Mouse (Mus musculus): ENCODE results near the gene En1. TPM values are rescaled to one million over a fixed set of nuclear protein-coding genes. Genes with fewer than 3 reads are reported as not detected.

The En1 gene
- polyA plus RNA-seq, 1 experiment from 2014 or later: 0.30 TPM

DNA sequence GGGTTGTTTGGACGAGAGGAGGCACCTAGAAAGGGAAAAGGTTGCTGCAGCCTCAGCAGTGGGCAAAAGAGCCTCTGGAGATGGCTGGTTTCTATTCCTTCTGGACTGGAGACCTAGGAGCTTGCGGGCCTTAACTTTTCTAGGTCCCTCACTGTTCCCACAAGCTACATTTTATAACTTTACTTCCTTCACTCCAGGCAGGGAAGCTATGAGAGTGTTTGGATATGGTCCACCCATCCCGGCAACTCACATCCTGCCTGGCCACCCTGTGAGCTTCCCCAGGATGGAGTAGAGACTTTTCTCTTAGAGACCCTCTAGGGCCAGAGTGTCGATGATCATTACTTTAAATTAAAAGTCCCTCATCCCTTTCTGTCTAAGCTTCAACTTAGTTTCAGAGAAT, 13.3 kb downstream of the En1 start:
- DNase-seq (ENCODE audit: low spot score): no peak
- H3K27ac ChIP-seq (replicated peaks): no peak overlapping the region
- 3% methylated on average over 4 of the region's 4 CpGs for WGBS
- peaks cover 8% of the 10 kb centered on the region for H3K4me1 ChIP-seq
- H3K36me3 ChIP-seq (replicated peaks): no peaks in the 10 kb centered on the region
- no peak overlapping the region for H3K4me3 ChIP-seq
- H3K27me3 ChIP-seq (replicated peaks; ENCODE audit: low read depth, poor library complexity, severe bottlenecking): peaks cover 100% of the 10 kb centered on the region
- H3K9me3 ChIP-seq: no peaks in the 10 kb centered on the region

DNA sequence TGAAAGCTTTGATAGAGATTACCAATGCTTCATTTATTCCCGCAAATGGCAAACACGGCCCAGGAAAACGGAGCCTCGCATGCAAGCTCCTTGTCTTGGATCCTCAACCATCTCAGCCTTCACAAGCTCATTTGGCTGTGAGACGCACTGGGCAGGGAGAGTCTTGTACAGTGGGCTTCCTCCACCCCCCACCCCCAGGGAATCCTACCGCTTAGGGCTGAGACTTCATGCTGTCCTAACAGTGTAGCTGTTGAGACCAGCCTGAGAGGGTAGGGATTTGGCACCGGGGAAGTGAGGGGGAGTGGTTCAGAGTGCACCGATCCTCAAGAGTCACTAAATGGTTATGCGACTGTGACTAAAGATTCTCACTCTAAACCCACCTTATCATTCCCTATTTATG, 13.7 kb downstream of the En1 start:
- Histone ChIP-seq H3K27me3 (replicated peaks; ENCODE audit: low read depth, poor library complexity, severe bottlenecking) (peaks cover 100% of the 10 kb centered on the region), H3K36me3 (replicated peaks) (no peaks in the 10 kb centered on the region), H3K27ac (replicated peaks) (no peak overlapping the region), H3K9me3 (no peaks in the 10 kb centered on the region), H3K4me3 (no peak overlapping the region), H3K4me1 (peaks cover 8% of the 10 kb centered on the region)
- DNase-seq (ENCODE audit: low spot score): no peak
- 1% methylated on average over 9 of the region's 9 CpGs for WGBS

GRCm38 (mm10) chr1:120621383-120621782, 19.2 kb downstream of the En1 start:
- WGBS: 35% methylated on average over 5 of the region's 5 CpGs
- Histone ChIP-seq H3K36me3 (replicated peaks) (no peaks in the 10 kb centered on the region), H3K4me3 (no peak overlapping the region), H3K27me3 (replicated peaks; ENCODE audit: low read depth, poor library complexity, severe bottlenecking) (peaks cover 96% of the 10 kb centered on the region), H3K4me1 (no peaks in the 10 kb centered on the region), H3K27ac (replicated peaks) (no peak overlapping the region), H3K9me3 (no peaks in the 10 kb centered on the region)
- no peak for DNase-seq (ENCODE audit: low spot score)

GRCm38 (mm10) chr1:120626930-120627621, 24.9 kb downstream of the En1 start:
- Histone ChIP-seq H3K4me1 (no peaks in the 10 kb centered on the region), H3K27me3 (replicated peaks; ENCODE audit: low read depth, poor library complexity, severe bottlenecking) (peaks cover 60% of the 10 kb centered on the region), H3K36me3 (replicated peaks) (no peaks in the 10 kb centered on the region), H3K9me3 (no peaks in the 10 kb centered on the region), H3K27ac (replicated peaks) (no peak overlapping the region), H3K4me3 (no peak overlapping the region)
- DNase-seq (ENCODE audit: low spot score): no peak
- 47% methylated on average over 11 of the region's 11 CpGs for WGBS

- no peaks in the 10 kb centered on the region for H3K9me3 ChIP-seq
- no peaks in the 10 kb centered on the region for H3K4me1 ChIP-seq
- no peak overlapping the region for H3K27ac ChIP-seq (replicated peaks)
- no peak for DNase-seq (ENCODE audit: low spot score)
- WGBS: 67% methylated on average over 4 of the region's 4 CpGs
- H3K27me3 ChIP-seq (replicated peaks; ENCODE audit: low read depth, poor library complexity, severe bottlenecking): peaks cover 57% of the 10 kb centered on the region
- H3K4me3 ChIP-seq: no peak overlapping the region
- no peaks in the 10 kb centered on the region for H3K36me3 ChIP-seq (replicated peaks)
Observed at GRCm38 (mm10) chr1:120627622-120628001, 25.4 kb downstream of the En1 start.

- WGBS: 57% methylated on average over 9 of the region's 9 CpGs
- DNase-seq (ENCODE audit: low spot score): no peak
- H3K27me3 ChIP-seq (replicated peaks; ENCODE audit: low read depth, poor library complexity, severe bottlenecking): peaks cover 49% of the 10 kb centered on the region
- no peak overlapping the region for H3K4me3 ChIP-seq
- H3K27ac ChIP-seq (replicated peaks): no peak overlapping the region
- no peaks in the 10 kb centered on the region for H3K36me3 ChIP-seq (replicated peaks)
- H3K9me3 ChIP-seq: no peaks in the 10 kb centered on the region
- no peaks in the 10 kb centered on the region for H3K4me1 ChIP-seq
Observed at GRCm38 (mm10) chr1:120628821-120629220, 26.6 kb downstream of the En1 start.

DNA sequence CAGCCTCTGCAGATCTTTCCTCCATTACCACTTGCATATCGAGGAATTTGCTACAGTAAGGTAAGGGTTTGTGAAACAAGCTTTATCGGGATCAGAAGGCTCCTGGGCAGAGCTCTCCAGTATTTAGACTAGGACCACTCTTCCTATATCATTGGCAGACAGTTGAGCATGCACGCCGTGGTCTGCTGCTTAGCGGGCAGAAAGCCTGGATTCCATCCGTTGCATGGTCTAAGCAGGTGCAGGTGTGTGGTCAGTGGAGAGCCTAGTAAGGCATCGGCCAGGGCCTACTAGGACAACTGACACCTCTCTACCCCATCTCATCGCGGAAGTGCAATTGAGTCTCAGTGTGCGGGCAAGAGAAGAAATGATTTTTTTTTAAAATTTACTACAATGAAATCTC, 41.2 kb downstream of the En1 start:
- WGBS: 14% methylated on average over 10 of the region's 10 CpGs
- no peaks in the 10 kb centered on the region for H3K9me3 ChIP-seq
- no peak for DNase-seq (ENCODE audit: low spot score)
- H3K27ac ChIP-seq (replicated peaks): no peak overlapping the region
- peaks cover 53% of the 10 kb centered on the region for H3K27me3 ChIP-seq (replicated peaks; ENCODE audit: low read depth, poor library complexity, severe bottlenecking)
- no peaks in the 10 kb centered on the region for H3K36me3 ChIP-seq (replicated peaks)
- peaks cover 19% of the 10 kb centered on the region for H3K4me1 ChIP-seq
- peak overlapping the region; percentile 29 for H3K4me3 ChIP-seq

DNA sequence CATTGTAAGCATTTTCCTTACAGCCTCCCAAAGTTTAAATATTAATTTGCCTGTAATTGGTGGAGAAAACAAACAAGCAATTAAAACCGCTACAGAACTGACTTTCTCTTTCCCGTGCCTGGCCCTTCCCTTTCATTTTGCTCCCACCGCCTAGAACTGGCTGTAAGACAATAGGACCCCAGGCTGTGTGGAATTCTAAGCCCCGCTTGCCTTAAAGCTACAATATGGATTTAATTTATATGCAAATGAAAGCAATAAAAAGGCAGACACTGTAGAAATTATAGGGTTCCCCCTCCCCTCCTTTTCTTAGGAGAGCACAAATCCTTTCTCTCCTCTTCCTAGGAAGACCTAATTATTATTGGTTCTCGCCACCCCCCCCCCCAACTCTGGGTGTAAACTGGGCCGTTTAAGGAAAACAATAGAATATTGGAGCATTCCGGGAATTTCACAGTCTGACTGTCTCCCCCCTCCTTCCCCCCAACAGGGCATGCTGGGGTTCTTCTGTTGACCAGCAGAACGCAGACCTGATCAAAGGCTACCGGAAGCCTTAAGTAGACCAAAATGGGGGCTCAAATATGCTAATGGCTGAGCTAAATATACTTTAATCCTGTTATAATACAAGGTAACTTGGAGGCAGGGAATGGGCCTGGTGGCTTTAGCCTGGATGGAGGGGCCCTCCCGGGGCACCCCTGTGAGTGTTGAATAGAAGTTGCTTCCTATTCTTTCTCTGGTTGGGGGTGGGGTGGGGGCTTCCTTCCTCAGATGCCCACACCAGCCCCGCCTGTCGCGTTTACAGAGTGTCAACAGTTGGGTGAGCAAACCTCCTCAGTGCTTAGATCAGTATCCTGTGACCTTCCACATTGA, 41.9 kb downstream of the En1 start:
- WGBS: 4% methylated on average over 13 of the region's 13 CpGs
- H3K27ac ChIP-seq (replicated peaks): no peak overlapping the region
- no peaks in the 10 kb centered on the region for H3K36me3 ChIP-seq (replicated peaks)
- DNase-seq (ENCODE audit: low spot score): peak; percentile 35
- peaks cover 53% of the 10 kb centered on the region for H3K27me3 ChIP-seq (replicated peaks; ENCODE audit: low read depth, poor library complexity, severe bottlenecking)
- peak overlapping the region; percentile 29 for H3K4me3 ChIP-seq
- no peaks in the 10 kb centered on the region for H3K9me3 ChIP-seq
- H3K4me1 ChIP-seq: peaks cover 19% of the 10 kb centered on the region

DNA sequence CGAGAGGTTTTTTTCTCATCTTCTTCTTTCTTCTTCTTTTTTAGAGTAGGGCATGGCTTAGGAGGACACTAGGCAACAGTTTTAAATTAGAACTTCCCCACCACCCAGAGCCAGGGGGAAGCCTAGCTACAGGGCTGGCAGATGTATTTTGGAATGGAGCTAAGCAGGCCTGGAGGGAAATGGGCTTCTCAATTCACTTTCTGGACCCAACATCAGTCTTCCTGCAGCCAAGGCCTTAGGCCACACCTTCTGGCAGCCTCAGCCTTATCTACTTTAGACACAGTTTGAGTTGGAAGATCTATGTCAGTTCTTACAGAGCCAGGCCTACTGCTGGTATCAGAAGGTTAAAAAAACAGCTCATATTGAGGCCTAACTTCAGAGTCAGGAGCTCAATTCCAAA, 42.5 kb downstream of the En1 start:
- DNase-seq (ENCODE audit: low spot score): no peak
- H3K36me3 ChIP-seq (replicated peaks): no peaks in the 10 kb centered on the region
- H3K9me3 ChIP-seq: no peaks in the 10 kb centered on the region
- peaks cover 19% of the 10 kb centered on the region for H3K4me1 ChIP-seq
- H3K27me3 ChIP-seq (replicated peaks; ENCODE audit: low read depth, poor library complexity, severe bottlenecking): peaks cover 53% of the 10 kb centered on the region
- H3K27ac ChIP-seq (replicated peaks): no peak overlapping the region
- no peak overlapping the region for H3K4me3 ChIP-seq
- WGBS: 51% methylated on average over 1 of the region's 1 CpGs

DNA sequence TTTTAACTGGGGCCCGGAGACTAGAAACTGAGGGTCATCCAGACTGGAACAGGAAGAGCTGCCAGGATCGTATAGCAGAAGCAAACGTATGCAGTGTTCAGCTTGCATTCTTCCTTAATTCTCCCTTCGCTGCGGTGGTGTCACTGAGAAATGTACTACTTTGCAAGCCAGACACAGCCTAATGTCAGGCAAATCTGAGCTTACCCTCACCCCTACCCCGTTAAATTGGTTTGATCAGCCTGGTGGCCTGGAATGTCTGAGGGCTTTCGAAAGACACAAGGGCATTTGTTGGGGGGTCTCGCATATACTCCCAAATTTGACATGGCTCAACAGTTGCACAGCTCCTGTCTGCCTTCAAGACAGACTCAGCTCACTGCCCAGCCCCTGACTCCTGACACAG, 47.9 kb downstream of the En1 start:
- WGBS: 55% methylated on average over 8 of the region's 8 CpGs
- H3K27ac ChIP-seq (replicated peaks): no peak overlapping the region

GRCm38 (mm10) chr1:120651997-120652396, 49.8 kb downstream of the En1 start:
- H3K4me3 ChIP-seq: no peak overlapping the region
- 85% methylated on average over 5 of the region's 5 CpGs for WGBS
- H3K27ac ChIP-seq (replicated peaks): no peak overlapping the region
- 0 out of 2 replicates have a peak, but pooled peaks cover 5% of the 10 kb centered on the region for H3K27me3 ChIP-seq (replicated peaks; ENCODE audit: low read depth, poor library complexity, severe bottlenecking)
- DNase-seq (ENCODE audit: low spot score): no peak
- no peaks in the 10 kb centered on the region; the same call in 1 of the 2 replicates for H3K4me1 ChIP-seq
- no peaks in the 10 kb centered on the region for H3K36me3 ChIP-seq (replicated peaks)
- H3K9me3 ChIP-seq: no peaks in the 10 kb centered on the region

More for the DNA sequence above, 47.9 kb downstream of the En1 start:
- Histone ChIP-seq H3K27me3 (replicated peaks; ENCODE audit: low read depth, poor library complexity, severe bottlenecking) (peaks cover 13% of the 10 kb centered on the region), H3K4me3 (no peak overlapping the region), H3K9me3 (no peaks in the 10 kb centered on the region), H3K4me1 (no peaks in the 10 kb centered on the region; the same call in 1 of the 2 replicates), H3K36me3 (replicated peaks) (no peaks in the 10 kb centered on the region)
- DNase-seq (ENCODE audit: low spot score): no peak

- 87% methylated on average over 7 of the region's 7 CpGs for WGBS
Observed at GRCm38 (mm10) chr1:120654950-120655396, 52.8 kb downstream of the En1 start.

More at GRCm38 (mm10) chr1:120654950-120655396, 52.8 kb downstream of the En1 start:
- Histone ChIP-seq H3K4me1 (no peaks in the 10 kb centered on the region; the same call in 1 of the 2 replicates), H3K4me3 (no peak overlapping the region), H3K27me3 (replicated peaks; ENCODE audit: low read depth, poor library complexity, severe bottlenecking) (no peaks in the 10 kb centered on the region), H3K9me3 (no peaks in the 10 kb centered on the region), H3K36me3 (replicated peaks) (no peaks in the 10 kb centered on the region), H3K27ac (replicated peaks) (no peak overlapping the region)
- DNase-seq (ENCODE audit: low spot score): no peak
